Mouse (Mus musculus) heart, adult 18-20 months (tissue): ENCODE results near the gene Rdh19. TPM values are rescaled to one million over a fixed set of nuclear protein-coding genes. Genes with fewer than 3 reads are reported as not detected.
"Not testable (repeated sequence)": the region's sequence is repeated elsewhere in the genome, so short reads cannot be mapped to it uniquely, and the experiment has no call there.

Source experiments
- DNase-seq, 2 experiments: peaks; one replicate each; pipeline ENCODE4 v3.0.0; 2021 to 2022; ENCODE audit warnings: mixed read lengths in 1 of 2
- total RNA-seq, 2 experiments: library from RNA; stranded (reverse); gene quantifications; 2 replicates each; pipeline ENCODE4 v1.2.3; 2021

The Rdh19 gene
- total RNA-seq, 2 experiments from 2014 or later: not detected

DNA sequence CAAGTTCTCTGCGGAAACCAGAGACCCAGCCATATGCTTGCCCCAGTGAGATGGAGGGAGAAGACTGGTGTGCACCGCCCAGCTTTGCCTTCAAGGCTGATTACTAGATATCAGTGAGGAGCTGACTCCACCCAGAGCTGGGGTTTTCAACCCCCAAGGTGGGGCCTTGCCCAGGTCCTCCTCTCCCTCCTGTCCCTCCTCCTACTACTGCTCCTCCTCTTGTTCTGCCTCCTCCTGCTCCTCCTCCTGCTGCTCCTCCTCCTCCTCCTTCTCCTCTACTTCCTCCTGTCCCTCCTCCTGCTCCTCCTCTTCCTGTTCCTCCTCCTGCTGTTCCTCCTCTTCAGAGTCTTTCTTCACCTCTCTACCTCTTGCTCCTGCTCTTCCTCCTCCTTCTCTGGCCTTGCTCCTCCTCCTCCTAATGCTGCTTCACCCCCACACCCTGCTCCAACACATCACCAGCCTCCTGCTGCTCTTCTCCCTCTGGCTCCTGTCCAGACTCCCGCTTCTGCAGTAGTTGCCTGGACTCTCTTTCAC lies 29.5 kb downstream of the Rdh19 start:
- DNase-seq: peak in 1 of 2 experiments; percentile 9

DNA sequence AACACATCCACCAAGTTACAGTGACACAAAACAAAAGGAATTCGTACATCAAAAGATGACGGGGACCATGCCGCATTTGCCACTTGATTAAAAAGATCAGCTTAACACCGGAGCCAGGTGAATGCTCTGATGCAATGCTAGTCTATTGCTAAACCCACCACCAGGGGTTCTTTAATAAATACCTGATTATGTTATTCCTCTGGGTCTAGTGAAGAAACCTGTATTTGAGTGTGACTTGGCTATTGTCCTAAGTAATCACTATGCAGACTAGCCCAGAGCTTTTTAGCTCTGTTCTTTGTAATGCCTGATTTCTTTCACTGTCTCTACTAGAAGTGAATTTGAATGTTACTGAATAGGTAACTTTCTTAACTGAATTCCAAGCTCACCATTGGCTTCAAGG lies 31.3 kb downstream of the Rdh19 start:
- DNase-seq: no peak

DNA sequence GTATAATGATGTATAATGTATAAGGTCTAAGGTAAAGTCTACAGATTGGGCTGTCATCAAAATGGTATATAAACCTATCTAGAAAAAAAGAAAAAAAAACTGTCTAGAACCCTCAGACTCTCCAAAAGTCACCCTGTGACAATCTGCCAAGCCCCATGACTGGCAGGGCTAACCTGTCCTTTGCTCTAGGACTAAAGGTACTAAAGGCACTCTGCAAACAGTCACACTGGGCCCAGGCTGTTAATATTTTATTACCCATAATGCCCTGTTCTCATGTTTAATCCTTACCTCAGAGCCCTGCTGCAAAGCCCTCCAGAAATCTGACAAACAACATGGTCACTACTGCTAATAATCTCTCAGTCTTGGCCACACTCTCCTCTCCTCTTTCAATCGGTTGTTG lies 36.8 kb downstream of the Rdh19 start:
- no peak for DNase-seq

DNA sequence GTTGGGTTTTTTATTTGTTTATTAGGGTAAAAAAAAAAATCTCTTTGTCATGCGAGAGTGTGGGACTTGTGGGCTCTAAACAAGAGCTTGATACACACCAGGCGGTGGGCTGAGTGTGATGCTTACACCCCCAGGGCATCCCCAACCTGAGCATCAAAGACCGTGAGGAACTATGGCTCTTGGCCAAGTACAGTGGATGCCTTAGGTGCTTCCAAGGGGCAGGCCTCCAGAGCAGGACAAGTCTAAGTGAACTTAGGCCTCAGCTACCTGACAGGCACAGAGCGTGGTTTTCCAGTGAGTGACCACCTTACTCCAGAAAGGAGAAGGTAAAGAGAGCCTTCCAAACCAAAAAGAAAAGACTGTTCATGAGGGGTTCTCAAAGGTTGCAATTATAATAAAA lies 37.2 kb downstream of the Rdh19 start:
- DNase-seq: no peak

DNA sequence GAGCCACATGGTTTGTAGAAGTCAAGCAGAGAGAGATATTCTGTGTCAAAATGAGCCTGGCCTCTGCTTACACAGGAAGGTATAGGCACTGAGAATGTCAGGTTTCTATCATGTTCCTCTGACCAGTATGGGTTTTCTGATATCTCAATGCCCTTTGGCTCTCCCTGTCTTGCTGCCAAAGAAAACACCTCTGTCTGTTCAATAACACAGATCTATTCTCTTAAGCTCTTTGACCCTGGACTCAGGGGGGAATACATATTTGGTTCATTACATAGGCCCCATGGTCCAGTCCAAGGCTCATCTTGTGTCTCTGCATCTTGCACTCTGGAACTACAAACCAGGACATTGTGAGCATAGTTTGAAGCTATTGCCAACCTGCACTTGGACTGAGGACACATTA lies 38.9 kb downstream of the Rdh19 start, which contains the start of gene Rdh7:
Gene Rdh7 (minus strand): TSS at position 213 of the 400 bp plus-strand sequence.
- no peak for DNase-seq

DNA sequence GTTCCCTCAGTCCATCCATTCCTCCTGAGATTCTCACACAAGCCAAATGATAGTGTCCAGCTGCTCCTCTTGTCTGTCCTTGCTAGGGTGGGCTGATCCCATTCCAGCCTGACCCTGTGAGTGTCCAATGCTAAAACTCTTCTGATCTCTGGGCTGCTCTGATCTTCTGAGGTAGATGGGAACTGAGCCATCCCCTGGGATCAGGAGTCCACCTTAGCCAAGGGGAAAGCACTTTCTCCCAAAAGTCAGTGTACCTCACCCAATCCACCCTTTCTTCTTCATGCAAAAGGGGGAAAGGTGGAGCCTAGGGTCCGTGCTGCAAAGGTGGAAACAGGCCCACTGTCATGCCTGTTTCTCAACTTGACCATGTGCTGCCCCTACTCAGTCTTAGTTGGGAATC lies 41.8 kb downstream of the Rdh19 start:
- DNase-seq: no peak

DNA sequence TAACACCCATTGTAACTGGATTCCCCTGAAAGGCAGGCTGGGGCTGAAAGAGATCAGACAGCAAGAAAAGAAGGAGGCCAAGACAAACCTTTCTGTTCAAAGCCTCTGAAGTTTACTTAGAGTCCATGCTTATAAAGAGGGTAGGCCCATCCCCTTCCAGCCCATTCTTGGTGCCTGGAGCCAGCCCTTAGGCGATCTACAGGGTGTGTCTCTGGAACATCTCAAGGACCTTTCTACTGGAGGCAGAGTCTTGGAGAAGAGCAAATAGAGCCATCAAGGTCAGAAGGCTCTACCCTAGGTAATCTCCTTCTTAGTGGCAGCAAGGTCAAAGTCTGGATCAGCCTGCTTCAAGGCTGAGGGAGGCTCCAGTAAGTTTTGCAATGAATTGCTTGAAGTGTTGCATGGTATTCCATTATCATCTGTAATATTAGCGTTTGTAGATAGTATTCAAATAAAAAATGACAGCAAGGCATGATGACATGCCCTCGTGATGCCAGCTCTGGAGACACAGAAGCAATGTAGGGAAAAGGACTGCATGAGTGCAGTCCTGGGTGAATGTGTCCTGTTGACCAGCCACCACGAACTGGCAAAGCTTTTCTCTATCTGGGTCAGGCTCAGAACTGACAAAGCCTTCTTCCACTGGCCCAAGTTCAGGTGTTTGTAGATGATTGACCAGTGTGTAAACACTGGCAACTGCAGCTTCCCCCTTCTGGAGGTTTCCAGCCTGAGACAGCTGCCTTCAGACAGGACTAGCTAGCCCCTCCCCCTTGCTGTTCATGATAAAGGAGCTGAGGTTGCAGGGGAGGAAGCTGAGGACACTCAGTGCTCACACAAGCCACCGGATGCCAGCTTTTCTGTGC lies 43.7 kb downstream of the Rdh19 start:
- not testable (repeated sequence) for DNase-seq

DNA sequence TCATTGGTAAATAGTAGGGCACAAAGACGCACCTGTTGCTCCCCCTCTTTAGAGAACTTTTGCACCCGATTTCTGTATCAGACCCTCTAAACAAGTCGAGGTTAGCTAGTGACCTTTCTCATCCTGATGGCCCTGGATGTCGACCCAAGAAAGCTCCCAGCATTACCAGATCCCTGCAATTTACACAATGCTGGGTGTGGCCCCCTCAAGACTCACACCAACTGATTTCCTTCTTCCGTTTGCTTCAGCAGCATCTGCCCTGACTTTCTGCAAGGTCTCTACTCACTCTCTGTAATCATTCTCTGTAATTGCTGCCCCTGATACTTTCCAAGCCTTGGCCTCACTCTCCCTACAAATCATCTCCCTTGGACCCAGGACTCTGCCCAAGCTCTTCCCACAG lies 47.0 kb downstream of the Rdh19 start:
- no peak for DNase-seq

DNA sequence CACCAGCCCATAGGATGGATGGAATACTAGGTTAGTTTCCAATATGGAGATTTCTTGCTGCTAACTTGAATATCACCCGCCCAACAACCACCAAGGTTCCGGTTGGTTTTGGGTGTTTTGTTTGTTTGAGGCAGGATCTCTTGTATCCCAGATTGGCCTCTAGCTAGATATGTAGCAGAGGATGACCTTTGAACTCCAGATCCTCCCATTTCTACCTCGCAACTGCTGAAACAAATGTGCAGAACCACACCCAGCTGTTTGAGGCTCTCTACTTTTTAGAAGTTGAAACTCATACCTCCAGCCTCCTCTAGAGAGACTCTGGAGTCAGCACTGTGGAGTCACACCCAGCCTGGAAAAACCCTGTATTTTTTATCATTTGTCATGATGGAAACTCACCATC lies 47.8 kb downstream of the Rdh19 start:
- DNase-seq: no peak

DNA sequence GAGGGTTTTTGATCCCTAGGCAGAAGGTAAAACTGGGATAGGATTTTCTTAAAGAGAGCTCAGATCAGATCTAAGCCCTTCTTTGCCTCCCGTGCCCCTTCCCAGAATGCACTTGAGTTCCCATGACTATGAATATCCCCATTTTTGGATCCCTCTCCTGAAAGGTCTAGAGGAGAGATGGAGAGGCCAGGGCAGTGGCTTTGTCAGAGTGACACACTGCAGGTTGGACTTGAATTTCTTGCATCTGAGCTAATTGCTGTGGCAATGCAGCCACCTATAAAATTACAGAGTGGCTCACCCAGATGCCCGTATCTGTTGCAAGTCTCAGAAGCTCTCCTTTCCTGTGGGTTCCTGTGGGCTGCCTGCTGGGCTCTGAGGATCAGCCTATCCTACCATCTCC lies 48.5 kb downstream of the Rdh19 start, which contains the start of gene Sdr9c7:
Gene Sdr9c7 (plus strand): TSS at position 301 of the 400 bp plus-strand sequence.
- no peak for DNase-seq

DNA sequence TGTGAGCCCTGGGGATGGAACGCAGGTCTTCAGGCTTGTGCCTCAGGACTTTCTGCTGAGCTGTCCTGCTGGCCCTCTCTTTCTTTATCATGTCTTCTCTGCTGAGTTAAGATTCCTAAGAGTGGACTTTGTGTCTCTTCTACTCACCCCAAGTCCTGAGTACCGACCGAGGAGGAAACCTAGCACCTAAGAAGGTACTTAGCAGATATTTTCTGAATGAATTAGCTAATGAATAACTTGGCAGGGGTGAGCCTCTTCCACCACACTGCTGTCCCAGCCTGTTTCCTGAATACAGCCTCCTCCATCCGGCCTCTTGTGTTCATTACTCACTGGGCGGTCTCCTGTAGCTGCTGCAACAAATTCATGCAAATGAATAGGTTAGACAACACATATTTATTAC lies 50.1 kb downstream of the Rdh19 start:
- no peak for DNase-seq

DNA sequence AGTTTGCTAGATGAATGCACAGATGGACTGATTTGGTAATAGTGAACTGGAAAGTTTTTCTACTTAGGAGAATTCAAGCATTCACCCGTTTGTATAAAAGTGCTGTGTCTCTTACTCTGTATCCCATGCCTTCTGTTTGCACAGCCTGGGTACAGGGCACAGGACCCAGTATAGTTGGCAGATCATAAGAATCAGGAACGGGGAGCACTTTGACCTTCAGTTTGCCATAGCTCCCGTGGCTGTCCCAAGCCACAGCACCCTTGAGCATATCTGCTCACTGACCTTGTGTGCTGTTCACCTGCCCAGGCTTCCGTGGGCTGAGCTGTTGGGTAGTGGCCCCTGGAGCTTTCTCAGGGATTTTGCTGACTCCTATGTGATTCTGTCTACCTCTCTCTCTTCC lies 52.0 kb downstream of the Rdh19 start:
- DNase-seq: no peak

DNA sequence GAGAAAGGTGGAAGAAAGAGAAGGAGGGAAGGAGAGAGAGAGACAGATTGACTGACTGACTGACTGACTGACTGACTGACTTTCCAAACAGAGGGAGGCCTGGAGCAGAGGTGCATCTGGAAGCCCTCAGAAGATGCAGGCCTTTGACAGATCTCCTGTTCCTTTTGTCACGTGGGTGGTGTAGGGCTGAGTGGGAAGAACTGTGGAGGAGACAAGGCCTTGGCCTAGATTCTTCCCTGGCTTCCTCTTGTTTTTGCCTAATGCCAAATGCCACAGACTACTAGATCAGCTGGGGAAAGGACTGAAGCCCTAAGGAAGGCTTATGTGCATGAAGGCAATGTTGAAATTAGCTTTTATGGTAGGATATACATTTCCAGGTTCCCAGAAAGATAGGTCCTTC lies 53.4 kb downstream of the Rdh19 start:
- DNase-seq: no peak

DNA sequence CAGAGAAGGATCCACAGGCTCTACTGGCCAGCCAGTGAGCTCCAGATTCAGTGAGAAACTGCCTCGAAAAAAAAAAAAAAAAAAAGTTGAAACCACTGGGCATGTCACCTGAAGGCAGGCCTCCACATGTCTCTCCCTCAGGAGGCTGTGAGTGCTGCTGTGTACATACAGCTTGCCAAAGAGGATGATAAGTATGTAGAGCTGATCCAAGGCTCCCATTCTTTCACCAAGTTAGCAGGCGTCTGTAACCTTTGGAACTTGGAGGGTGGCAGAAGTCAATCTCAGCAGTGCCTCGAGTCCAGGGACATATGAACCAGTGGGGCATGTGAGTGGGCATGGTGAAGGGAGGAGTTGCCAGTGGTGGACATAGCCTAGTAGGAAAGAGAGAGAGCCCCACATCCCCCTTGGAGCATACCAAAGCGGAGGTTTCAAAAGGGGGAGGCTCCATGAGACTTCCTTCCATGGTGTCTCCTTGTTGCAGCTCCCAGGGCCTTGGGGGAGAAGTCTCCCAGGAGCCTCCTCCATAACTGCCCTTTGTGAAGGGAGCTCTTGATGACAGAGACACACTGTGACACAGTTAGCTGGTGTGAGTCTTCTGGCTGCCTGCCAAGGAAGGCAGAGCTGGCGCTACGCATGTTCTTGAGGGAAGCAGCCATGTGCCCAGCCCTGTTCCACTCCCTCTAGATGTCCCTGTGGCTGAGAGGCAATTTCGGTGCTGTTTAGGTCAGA lies 55.2 kb downstream of the Rdh19 start:
- peak; percentile 11 to 14 for DNase-seq

DNA sequence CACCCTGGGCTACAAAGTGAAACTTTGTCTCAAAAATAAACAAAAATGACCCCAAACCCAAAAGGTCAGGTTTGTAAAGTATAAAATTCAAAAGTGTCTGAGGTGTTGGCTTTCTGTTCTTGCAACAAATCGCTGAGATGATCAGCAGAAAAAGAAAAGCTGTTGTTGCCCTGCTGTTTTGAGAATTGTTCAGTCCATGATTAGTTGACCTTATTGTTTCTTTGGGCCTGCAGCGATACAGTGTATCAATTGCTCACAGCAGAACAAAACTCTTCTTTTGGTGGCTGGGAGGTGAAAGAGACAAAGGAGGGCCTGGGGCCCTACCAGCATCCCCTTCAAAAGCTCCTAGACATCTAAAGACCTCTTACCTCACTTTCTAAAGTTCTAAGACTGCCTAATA lies 56.4 kb downstream of the Rdh19 start:
- no peak for DNase-seq

DNA sequence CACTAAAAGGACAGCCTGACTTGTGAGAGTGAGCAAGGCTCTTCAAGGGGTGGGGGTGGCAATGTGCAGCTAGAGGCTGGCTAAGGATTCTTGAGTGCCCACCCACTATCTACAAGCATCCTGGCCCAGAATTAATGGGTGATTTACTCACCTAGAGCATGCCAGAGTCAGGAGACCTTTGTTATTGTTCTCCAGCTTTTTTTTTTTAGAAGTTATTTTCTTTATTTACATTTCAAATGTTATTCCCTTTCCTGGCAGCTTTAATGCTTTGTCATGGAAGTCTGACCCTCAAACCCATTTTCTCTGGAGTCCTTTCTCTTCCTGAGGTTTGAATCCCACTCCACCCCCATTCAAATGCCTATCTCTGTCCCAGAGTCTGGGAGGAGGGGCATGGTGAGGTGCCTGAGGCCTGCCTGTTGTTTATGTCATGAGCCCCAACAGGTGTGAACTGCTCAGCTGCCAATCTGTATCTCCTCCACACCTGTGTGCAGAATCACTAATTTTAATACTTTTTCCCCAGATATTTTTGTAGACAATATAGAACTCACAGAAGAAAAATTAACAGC lies 57.7 kb downstream of the Rdh19 start:
- DNase-seq: no peak

Other genes starting within 250 kb of the Rdh19 start
- 10 to 100 TPM; 65.2 to 69.7 TPM for gene Lrp1, start 228.8 kb upstream of the Rdh19 start, total RNA-seq
- gene Stat6, start 206.9 kb upstream of the Rdh19 start, total RNA-seq: 10 to 100 TPM; 45.2 to 45.7 TPM
- 1 to 10 TPM; 3.6 to 3.8 TPM for gene Nemp1, start 183.0 kb upstream of the Rdh19 start, total RNA-seq
- gene Nab2, start 181.4 kb upstream of the Rdh19 start, total RNA-seq: 1 to 10 TPM; 4.8 to 5.3 TPM
- under 1 TPM in 1 of 2 experiments, not detected in 1; 0.08 TPM for gene Myo1a, start 144.8 kb upstream of the Rdh19 start, total RNA-seq
- not detected for gene Tac2, start 125.5 kb upstream of the Rdh19 start, total RNA-seq
- 1 to 10 TPM; 6.8 to 7.6 TPM for gene Zbtb39, start 110.4 kb upstream of the Rdh19 start, total RNA-seq
- gene Gpr182, start 98.2 kb upstream of the Rdh19 start, total RNA-seq: 1 to 10 TPM; 3.3 to 3.5 TPM
- gene Rdh1, start 90.2 kb upstream of the Rdh19 start, total RNA-seq: under 1 TPM; 0.07 to 0.10 TPM
- under 1 TPM in 1 of 2 experiments, not detected in 1; 0.10 TPM for gene Rdh16f1, start 90.1 kb upstream of the Rdh19 start, total RNA-seq
- gene Rdh9, start 73.5 kb upstream of the Rdh19 start, total RNA-seq: not detected
- gene Rdh16, start 48.8 kb upstream of the Rdh19 start, total RNA-seq: under 1 TPM in 1 of 2 experiments, not detected in 1; 0.10 TPM
- not detected for gene Rdh16f2, start 16.5 kb downstream of the Rdh19 start, total RNA-seq
- gene Rdh7, start 38.9 kb downstream of the Rdh19 start, total RNA-seq: not detected
- not detected for gene Sdr9c7, start 48.6 kb downstream of the Rdh19 start, total RNA-seq
- gene Hsd17b6, start 157.7 kb downstream of the Rdh19 start, total RNA-seq: not detected
- 1 to 10 TPM; 1.5 to 2.2 TPM for gene Prim1, start 165.2 kb downstream of the Rdh19 start, total RNA-seq
- 100 to 1,000 TPM; 462 to 532 TPM for gene Naca, start 185.6 kb downstream of the Rdh19 start, total RNA-seq
- 100 to 1,000 TPM; 104 to 110 TPM for gene Ptges3, start 209.0 kb downstream of the Rdh19 start, total RNA-seq
- gene Atp5b, start 233.3 kb downstream of the Rdh19 start, total RNA-seq: 1,000 to 10,000 TPM; 8,639 to 9,190 TPM
- 10 to 100 TPM; 19.0 to 20.3 TPM for gene Baz2a, start 241.6 kb downstream of the Rdh19 start, total RNA-seq